Mouse (Mus musculus): Measurements from ENCODE around the gene Trim66. TPM values are rescaled to one million over a fixed set of nuclear protein-coding genes. Genes with fewer than 3 reads are reported as not detected.
A peak's percentile ranks its signal among the peaks of the same experiment; 100 is the strongest.

Gene Trim66
- total RNA-seq (2022): under 1 TPM; 0.07 to 0.13 (median 0.12) TPM

DNA sequence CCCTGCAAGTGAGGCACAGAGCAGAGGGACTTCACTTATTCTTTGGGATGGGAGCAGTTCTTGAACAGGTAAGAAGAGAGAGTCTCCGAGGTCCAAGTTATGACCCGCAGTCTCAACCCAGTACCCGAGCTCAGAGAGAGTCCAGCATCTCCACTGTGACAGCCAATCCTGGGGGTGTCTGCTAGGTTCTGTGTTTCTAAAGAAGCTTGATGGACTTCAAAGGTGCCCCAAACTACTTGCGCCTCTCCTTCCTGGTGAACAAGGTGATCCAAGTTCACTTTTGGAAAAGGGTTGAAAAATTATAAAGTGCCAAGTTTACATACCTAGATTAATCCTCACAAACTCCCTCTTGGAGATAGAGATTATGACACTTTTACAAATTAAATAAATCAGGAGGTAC is at the start of gene Trim66:
Gene Trim66, minus strand, starts transcription at position 101 of the 400 bp plus-strand sequence.
- DNase-seq (ENCODE audit: low spot score in 2 of 2): no peak

- no peak for DNase-seq (ENCODE audit: low spot score in 2 of 2)
These were observed 38.8 kb upstream of the Trim66 start for GRCm38 (mm10) chr7:109546726-109547125.

GRCm38 (mm10) chr7:109546186-109546585 is 38.3 kb upstream of the Trim66 start:
- DNase-seq (ENCODE audit: low spot score in 2 of 2): no peak

DNA sequence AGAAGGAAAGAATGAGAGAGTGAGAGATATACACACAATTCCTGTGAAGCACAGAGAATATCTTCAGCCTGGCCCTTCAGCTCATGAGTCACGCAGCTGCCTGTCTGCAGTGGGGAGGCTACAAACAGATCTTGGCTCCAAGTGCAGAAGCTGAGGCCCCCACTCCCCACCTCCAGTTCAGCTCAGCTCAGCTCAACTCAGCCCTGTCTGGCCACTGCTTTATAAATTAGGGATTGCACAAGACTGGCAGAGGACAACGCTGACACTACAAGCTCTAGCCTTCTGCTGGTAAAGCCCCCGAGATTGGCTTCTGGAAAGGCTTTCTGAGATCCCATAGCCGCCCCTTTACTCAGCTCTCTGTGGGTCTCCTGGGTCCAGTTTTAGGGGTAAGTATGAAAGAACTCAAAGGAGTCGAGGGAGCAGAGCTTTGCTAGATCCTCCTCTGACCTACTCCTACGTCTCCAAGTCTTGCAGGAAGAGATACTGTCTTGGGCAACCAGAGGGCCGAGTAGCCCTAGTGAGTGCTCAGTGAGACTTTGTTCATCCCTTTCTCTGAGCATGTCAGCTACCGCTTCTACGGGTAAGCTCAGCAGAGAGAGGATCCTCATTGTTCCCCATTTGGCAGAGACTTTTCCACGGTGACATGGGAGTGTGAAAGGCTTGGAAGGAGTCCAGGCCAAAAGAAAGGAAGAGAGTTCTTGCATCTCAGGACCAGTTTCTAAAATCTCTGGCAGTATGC is 37.5 kb upstream of the Trim66 start:
- peak in 1 of 2 experiments; percentile 40 for DNase-seq (ENCODE audit: low spot score in 2 of 2)

- DNase-seq (ENCODE audit: low spot score in 2 of 2): no peak
These were observed 36.9 kb upstream of the Trim66 start for GRCm38 (mm10) chr7:109544792-109545191.

DNA sequence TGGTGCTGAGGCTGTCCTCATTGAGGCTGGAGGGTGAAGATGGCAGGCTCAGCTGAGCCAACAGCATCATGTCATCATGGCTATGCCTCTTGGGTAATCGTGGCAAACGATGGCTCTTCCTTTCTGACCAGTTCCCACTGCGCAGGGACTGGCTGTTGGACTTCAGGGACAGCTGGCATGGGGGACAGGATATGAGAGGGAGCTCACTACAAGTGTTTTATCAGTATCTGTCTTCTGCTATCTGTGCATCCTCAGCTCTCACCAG is 34.4 kb upstream of the Trim66 start:
- no peak for DNase-seq (ENCODE audit: low spot score in 2 of 2)

DNA sequence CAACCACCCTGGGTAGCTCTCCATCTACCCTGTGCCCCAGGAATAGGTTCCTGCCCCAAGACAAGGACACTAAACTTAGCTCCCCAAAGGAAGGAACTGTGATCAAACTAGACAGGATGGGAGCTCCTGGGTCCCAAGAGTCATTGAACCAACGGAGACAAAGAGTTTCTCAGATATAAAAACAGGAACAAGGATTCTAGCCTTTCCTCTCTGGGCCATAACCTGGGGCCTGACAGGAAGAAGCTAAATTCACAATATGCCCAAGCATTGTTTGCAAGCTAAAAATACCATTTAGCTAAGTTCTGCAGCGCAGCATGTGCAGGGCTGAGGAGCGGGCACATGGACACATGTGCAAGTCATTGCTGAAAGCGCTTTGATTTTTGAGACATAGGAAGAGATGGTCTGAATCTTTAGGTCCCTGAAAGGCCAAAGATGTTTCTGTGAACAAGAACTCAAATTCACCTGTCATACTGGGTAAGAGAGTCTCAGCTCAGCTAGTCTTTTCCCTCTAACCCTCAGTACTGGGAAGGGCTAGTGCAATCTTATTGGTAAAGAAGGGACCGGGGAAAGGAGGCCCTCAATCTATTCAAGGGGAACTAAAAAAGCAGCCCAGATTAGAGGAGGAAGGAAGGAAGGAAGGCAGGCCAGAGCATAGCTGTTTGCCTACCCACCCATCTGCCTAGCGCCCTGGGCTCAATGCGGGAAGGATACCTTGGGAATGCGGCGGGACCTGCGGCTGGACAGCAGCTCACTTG is 33.9 kb upstream of the Trim66 start:
- DNase-seq (ENCODE audit: low spot score in 2 of 2): no peak

DNA sequence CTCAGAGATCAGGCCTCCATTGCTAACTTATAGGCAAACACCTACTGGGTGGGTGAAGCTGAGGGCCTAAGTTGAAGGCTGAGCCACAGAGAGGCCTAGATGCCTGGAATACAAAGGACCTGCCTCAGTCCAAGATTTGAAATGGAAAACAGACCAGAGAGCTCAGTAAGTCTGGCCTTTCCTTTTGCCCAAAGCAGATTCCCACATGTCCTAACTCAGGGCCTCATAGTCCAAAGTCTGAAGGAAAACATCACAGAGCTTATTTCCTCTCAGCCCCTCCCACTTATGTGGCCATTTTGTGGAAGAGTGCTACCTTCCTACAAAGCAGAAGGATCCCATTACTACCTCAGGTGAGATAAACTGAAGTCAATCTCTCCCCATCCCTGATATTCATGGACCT is 33.0 kb upstream of the Trim66 start:
- DNase-seq (ENCODE audit: low spot score in 2 of 2): no peak

- peak; percentile 58 to 81 for DNase-seq (ENCODE audit: low spot score in 2 of 2)
These were observed 28.6 kb upstream of the Trim66 start for GRCm38 (mm10) chr7:109536451-109536946.

GRCm38 (mm10) chr7:109534921-109535320 is 27.0 kb upstream of the Trim66 start:
- no peak for DNase-seq (ENCODE audit: low spot score in 2 of 2)

GRCm38 (mm10) chr7:109533888-109534287 is 26.0 kb upstream of the Trim66 start:
- DNase-seq (ENCODE audit: low spot score in 2 of 2): no peak

GRCm38 (mm10) chr7:109533129-109533528 is 25.2 kb upstream of the Trim66 start:
- no peak for DNase-seq (ENCODE audit: low spot score in 2 of 2)

- no peak for DNase-seq (ENCODE audit: low spot score in 2 of 2)
These were observed 24.8 kb upstream of the Trim66 start for GRCm38 (mm10) chr7:109532691-109533090.

DNA sequence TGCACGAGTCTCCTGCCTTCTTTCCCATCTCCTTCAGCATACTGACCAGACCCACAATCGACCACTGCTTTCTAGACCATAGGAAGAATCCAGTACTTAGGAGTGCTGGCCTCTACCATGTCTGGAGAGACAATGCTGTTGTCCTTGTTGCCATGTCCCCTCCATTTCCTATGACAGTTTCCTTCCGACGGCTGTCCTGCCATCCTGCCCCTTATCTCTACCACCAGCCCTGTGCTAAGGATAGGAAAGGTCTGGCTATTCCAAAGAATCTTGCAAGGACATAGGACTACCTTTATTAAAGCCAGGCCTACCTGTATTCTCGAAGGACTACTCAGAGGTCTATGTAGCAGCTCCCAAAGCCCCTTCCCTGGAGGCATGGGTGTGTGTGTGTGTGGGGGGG is 23.6 kb upstream of the Trim66 start:
- DNase-seq (ENCODE audit: low spot score in 2 of 2): no peak

- DNase-seq (ENCODE audit: low spot score in 2 of 2): no peak
These were observed 21.8 kb upstream of the Trim66 start for GRCm38 (mm10) chr7:109529741-109530140.

DNA sequence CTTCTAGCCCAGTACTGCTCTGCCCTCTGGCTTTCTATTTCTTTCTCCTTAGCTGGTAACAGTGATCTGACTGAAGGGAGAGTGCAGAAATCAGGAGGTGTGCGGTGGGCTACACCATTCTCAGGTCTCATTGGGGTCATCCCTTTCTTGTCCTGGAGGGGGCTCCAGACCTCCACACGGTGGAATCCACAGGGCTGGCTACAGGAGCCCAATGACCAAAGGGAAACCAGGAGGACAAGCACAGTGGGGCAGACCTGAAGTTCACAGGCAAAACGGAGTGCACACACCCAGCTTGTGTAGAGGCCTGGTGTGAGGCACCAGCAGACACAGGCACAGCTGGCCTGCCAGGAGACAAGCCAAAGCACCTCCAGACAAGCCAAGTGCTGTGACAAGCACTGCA is 20.4 kb upstream of the Trim66 start:
- peak; percentile 32 to 50 for DNase-seq (ENCODE audit: low spot score in 2 of 2)

DNA sequence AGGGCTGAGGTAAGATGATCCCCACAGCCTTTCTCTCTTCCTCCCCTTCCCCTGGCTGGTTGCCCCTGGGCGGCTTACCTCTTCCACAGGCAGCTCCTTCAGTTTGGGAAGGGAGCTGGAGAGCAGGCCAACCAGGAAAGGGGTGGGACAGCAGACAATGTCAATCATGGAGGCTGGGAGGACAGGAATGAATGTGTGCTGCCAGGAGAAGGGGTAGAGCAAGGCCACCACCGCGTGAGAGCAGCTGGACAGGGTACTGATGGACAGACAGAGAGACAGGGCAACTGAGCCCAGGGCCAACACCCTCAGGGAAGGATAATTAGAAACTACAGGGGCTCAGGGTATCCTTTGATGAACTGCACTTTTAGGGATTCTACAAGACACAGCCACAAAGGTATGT is 19.6 kb upstream of the Trim66 start:
- DNase-seq (ENCODE audit: low spot score in 2 of 2): no peak

GRCm38 (mm10) chr7:109525740-109526663 is 18.1 kb upstream of the Trim66 start:
- DNase-seq (ENCODE audit: low spot score in 2 of 2): no peak

DNA sequence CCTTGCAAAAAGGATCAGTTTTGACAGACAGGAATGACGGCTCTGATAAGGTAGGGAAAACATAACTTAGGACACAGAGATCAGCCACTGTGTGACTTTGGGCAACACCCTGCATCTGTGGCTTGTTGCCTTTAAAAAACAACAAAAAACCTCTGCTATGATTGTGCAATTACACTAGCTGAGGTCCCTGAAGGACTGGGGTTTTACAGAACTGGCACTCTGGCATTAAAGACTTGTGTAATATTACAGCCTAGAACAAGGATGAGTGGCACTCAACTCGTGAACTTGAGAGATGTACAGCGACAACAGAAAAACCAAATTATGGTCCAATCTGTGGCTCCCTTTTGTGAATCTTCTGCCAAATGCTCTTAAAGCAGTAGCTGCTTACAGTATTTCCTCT is 16.8 kb upstream of the Trim66 start:
- DNase-seq (ENCODE audit: low spot score in 2 of 2): no peak

DNA sequence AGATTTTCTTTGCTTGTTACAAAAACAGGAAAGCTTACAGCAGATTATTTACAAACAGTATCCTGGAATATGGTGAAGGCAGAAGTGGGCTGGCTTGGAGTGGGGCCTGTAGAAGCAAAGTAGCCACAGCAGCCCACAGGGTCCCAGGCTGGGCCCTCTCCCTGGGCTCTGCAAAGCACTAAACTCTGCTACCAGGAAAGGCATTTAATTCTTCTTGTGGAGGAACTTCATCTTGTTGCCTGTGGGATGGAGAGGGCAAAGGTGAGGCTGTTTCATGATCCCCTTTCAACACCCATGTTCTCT is 16.5 kb upstream of the Trim66 start:
- DNase-seq (ENCODE audit: low spot score in 2 of 2): no peak

DNA sequence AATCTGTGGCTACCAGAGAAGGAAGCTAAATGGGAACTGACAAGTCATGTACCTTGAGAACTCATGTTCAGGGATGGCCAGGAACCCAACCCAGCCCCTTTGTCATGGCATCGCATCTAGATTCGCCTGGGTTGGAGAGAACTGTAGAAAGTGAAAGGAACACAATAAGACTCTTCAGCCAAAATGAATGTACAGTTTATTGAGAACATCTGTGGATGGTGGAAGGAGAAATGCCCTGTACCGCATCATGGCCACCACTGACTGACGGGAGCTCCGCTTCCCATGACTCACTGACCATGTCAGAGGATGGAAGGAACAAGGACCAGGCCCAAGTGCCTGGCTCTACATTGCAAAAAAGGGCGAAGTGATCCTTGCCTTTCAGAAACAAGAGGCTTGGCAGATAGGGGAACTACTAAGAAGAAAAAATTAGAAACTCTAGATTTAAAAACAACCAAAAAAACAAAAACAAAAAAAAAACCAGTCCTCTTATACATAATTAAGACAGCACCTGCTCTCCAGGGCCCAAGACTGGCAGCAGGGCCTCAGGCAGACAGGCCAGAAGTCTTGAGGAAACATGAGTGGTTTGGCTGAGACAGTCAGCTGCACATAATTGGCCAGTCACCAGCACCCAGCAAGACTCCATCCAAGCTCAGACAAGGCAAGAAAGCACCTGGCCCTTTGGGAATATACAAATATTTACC is 16.0 kb upstream of the Trim66 start:
- no peak for DNase-seq (ENCODE audit: low spot score in 2 of 2)

Measured in gastrocnemius, adult 8-10 months (tissue).